Mouse (Mus musculus): ENCODE results near the gene Ccdc32.
"Not testable (repeated sequence)": the region's sequence is repeated elsewhere in the genome, so short reads cannot be mapped to it uniquely, and the experiment has no call there.

The Ccdc32 gene

DNA sequence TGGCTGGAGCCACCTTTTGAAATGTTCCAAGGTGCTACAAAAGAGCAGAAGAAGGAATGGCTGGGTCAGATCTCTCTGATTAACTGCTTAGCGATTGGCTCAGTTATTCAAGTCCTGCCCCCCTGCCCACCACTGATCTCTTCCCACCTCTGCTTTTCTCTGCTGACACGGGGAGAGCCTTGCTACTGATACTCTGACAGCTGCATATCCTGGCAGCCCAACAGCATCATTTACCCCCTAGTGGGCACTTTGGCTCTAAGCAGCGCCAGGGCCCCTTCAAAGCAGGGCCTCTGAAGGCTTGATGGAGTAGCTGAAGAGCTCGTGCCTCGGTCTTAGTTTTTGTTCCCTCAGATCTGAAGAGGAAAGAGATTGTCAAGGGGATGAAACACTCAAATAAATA, 10.1 kb downstream of the Ccdc32 start:
- TF ChIP-seq NANOG (IDR thresholded peaks at IDR 0.05; ENCODE audit: borderline replicate concordance, low read length) (no peak), CTCF (conservative IDR thresholded peaks at IDR 0.05; ENCODE audit: low read length) (peak; percentile 20; the same call in 1 of the 2 replicates)
- Histone ChIP-seq H3K4me1 (replicated peaks; ENCODE audit: low read depth, low read length) (peaks cover 11% of the 10 kb centered on the region), H3K36me3 (ENCODE audit: insufficient read depth, low read length) (peaks cover 20% of the 10 kb centered on the region), H3K4me3 (replicated peaks; ENCODE audit: low read length) (peak overlapping the region; percentile 43), H3K9me3 (ENCODE audit: low read length) (no peaks in the 10 kb centered on the region), H3K27me3 (ENCODE audit: insufficient read depth, low read length) (no peaks in the 10 kb centered on the region)

DNA sequence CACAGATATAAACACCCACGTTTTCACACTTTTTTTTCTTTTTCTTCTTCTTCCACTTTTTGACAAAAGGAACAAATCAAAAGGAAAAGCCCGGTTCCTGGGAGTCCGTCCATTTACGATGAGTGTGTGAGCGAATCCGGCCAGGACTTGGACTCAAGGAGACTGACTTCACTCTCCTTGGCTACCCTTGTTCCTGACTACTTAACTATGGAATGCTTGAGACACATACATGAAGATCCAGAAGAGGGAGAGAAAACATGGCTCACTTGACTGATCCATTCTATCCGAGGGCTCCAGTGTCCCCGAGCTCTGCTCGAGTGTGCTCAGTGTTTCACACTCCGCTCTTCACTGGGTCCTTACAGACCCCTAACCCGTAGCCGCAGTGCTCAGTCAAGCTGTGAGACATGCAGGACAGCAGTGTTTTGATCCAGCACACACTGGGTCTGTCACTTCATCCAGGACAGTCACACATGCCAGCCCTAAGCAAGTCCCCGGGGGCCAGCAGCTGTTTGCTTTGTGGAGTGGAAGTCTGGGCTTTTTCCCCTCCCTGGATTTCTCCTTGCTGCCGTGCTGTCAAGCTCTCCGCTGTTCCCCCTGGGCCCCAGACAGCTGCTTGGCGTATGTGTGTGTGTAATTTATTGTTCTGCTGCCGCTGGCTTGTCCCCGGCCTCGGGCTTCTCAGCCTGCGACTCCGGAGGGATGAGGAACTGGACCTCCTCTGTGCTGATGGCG, 10.6 kb downstream of the Ccdc32 start:
- H3K27me3 ChIP-seq (ENCODE audit: insufficient read depth, low read length), result no peaks in the 10 kb centered on the region
- no peaks in the 10 kb centered on the region for H3K9me3 ChIP-seq (ENCODE audit: low read length)
- peaks cover 11% of the 10 kb centered on the region for H3K4me1 ChIP-seq (replicated peaks; ENCODE audit: low read depth, low read length)
- H3K36me3 ChIP-seq (ENCODE audit: insufficient read depth, low read length), result peaks cover 20% of the 10 kb centered on the region
- TF ChIP-seq POU5F1 (IDR thresholded peaks at IDR 0.05; ENCODE audit: borderline replicate concordance, low read length) (no peak), CTCF (conservative IDR thresholded peaks at IDR 0.05; ENCODE audit: low read length) (no peak), NANOG (IDR thresholded peaks at IDR 0.05; ENCODE audit: borderline replicate concordance, low read length) (no peak)
- H3K4me3 ChIP-seq (replicated peaks; ENCODE audit: low read length), result peak overlapping the region; percentile 43

DNA sequence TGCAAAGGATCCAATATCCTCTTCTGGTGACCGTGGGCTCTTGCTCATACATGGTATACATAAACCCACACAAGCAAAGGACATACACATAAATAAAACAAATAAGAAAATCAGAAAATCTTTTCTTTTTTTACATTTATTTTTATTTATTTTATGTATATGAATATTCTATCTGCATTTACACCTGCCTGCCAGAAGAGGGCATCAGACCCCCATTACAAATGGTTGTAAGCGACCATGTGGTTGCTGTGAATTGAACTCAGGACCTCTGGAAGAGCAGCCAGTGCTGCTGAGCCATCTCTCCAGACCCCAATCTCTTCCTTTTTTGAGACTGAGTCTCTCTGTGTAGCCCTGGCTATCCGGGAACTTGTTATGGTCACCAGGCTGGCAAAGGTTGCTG, 11.5 kb downstream of the Ccdc32 start:
- TF ChIP-seq NANOG (IDR thresholded peaks at IDR 0.05; ENCODE audit: borderline replicate concordance, low read length) (no peak), CTCF (conservative IDR thresholded peaks at IDR 0.05; ENCODE audit: low read length) (peak; percentile 53), POU5F1 (IDR thresholded peaks at IDR 0.05; ENCODE audit: borderline replicate concordance, low read length) (no peak)

DNA sequence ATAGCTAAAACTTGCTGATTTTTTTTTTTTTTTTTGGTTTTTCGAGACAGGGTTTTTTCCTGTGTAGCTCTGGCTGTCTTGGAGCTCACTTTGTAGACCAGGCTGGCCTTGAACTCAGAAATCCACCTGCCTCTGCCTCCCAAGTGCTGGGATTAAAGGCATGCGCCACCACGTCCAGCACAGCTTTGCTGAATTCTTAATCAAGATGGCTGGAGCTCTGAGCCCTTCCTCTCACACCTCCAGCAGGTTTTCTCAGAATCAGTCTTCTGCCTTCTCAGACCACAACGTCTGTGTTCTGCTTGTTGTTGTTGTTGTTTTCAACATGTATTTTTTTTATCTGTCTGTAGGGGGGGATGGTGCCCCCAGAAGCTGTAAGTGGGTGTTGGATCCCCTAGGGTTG, 12.9 kb downstream of the Ccdc32 start:
- not testable (repeated sequence) for H3K27me3 ChIP-seq (ENCODE audit: insufficient read depth, low read length); H3K9me3 ChIP-seq (ENCODE audit: low read length); H3K4me3 ChIP-seq (replicated peaks; ENCODE audit: low read length)
- peaks cover 11% of the 10 kb centered on the region for H3K4me1 ChIP-seq (replicated peaks; ENCODE audit: low read depth, low read length)
- peaks cover 14% of the 10 kb centered on the region for H3K36me3 ChIP-seq (ENCODE audit: insufficient read depth, low read length)

More for the DNA sequence above, 11.5 kb downstream of the Ccdc32 start:
- Histone ChIP-seq H3K4me3 (replicated peaks; ENCODE audit: low read length) (no peak overlapping the region), H3K4me1 (replicated peaks; ENCODE audit: low read depth, low read length) (peaks cover 11% of the 10 kb centered on the region), H3K27me3 (ENCODE audit: insufficient read depth, low read length) (no peaks in the 10 kb centered on the region), H3K36me3 (ENCODE audit: insufficient read depth, low read length) (peaks cover 20% of the 10 kb centered on the region), H3K9me3 (ENCODE audit: low read length) (no peaks in the 10 kb centered on the region)

DNA sequence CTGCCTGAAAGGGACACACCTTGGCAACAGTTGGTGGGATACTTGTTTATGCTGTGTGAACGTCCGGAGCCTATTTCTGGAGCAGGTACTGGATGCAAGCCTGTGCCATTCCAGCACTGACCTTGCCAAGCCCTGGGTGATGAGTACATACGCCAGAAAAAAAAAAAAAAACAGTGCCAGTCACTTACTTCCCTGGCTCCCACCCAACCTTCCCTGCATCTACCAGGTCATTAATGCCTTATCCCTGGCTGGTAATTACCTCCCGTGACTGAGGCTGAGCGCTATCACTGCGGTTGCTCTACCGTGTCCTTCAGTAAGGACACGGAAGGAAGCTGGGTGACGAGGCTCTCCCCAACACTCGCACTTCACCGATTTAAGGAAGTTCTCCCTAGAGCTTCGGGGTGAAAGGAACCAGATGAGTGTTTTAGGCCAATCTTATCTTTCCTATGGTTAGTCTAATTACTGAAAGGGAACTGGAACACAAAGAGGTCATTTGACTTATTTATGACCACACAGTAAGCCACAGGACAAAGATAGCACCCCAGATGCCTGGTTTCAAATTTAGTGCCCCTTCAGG, 13.5 kb downstream of the Ccdc32 start:
- no peaks in the 10 kb centered on the region for H3K9me3 ChIP-seq (ENCODE audit: low read length)
- no peak overlapping the region for H3K4me3 ChIP-seq (replicated peaks; ENCODE audit: low read length)
- peaks cover 5% of the 10 kb centered on the region; the same call in 1 of the 2 replicates for H3K27me3 ChIP-seq (ENCODE audit: insufficient read depth, low read length)
- TF ChIP-seq NANOG (IDR thresholded peaks at IDR 0.05; ENCODE audit: borderline replicate concordance, low read length) (no peak), POU5F1 (IDR thresholded peaks at IDR 0.05; ENCODE audit: borderline replicate concordance, low read length) (no peak), CTCF (conservative IDR thresholded peaks at IDR 0.05; ENCODE audit: low read length) (no peak)
- peaks cover 9% of the 10 kb centered on the region; the same call in 1 of the 2 replicates for H3K36me3 ChIP-seq (ENCODE audit: insufficient read depth, low read length)
- H3K4me1 ChIP-seq (replicated peaks; ENCODE audit: low read depth, low read length), result peaks cover 11% of the 10 kb centered on the region

DNA sequence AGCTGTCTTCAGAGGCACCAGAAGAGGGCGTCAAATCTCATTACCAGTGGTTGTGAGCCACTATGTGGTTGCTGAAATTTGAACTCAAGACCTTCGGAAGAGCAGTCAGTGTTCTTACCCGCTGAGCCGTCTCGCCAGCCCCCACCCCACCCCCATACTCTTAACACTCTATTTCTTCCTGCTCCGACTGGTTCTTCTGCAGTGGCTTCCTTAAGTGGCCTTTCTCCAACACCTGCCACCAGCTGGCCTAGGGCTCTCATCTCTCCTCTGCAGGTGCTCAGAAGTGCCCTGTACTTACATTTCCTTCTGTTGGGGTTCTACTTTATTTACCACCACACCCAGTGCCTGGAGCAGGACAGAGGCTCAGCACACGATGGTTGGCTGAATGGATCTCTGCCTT, 14.2 kb downstream of the Ccdc32 start:
- H3K9me3 ChIP-seq (ENCODE audit: low read length), result no peaks in the 10 kb centered on the region
- peaks cover 5% of the 10 kb centered on the region; the same call in 1 of the 2 replicates for H3K27me3 ChIP-seq (ENCODE audit: insufficient read depth, low read length)
- no peak for TF ChIP-seq CTCF (conservative IDR thresholded peaks at IDR 0.05; ENCODE audit: low read length)
- TF ChIP-seq NANOG (IDR thresholded peaks at IDR 0.05; ENCODE audit: borderline replicate concordance, low read length), result no peak
- TF ChIP-seq POU5F1 (IDR thresholded peaks at IDR 0.05; ENCODE audit: borderline replicate concordance, low read length), result no peak
- no peak overlapping the region for H3K4me3 ChIP-seq (replicated peaks; ENCODE audit: low read length)
- H3K4me1 ChIP-seq (replicated peaks; ENCODE audit: low read depth, low read length), result peaks cover 11% of the 10 kb centered on the region
- peaks cover 9% of the 10 kb centered on the region; the same call in 1 of the 2 replicates for H3K36me3 ChIP-seq (ENCODE audit: insufficient read depth, low read length)

DNA sequence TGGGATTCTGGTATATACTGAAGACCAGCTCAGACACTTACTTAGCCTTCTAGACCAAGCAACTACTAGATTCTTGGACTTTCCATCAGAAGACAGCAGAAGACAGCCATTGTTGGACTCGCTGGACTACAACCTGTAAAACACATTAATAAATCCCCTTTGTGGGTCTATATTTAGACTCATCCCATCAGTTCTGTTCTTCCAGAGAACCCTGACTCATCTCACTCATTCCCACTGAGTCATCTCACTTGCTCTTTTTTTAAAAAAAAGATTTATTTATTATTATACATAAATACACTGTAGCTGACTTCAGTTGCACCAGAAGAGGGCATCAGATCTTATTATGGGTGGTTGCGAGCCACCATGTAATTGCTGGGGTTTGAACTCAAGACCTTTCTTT, 19.8 kb downstream of the Ccdc32 start:
- Histone ChIP-seq H3K27me3 (ENCODE audit: insufficient read depth, low read length) (peaks cover 5% of the 10 kb centered on the region; the same call in 1 of the 2 replicates), H3K4me3 (replicated peaks; ENCODE audit: low read length) (no peak overlapping the region), H3K4me1 (replicated peaks; ENCODE audit: low read depth, low read length) (no peaks in the 10 kb centered on the region), H3K36me3 (ENCODE audit: insufficient read depth, low read length) (no peaks in the 10 kb centered on the region), H3K9me3 (ENCODE audit: low read length) (no peaks in the 10 kb centered on the region)
- TF ChIP-seq NANOG (IDR thresholded peaks at IDR 0.05; ENCODE audit: borderline replicate concordance, low read length) (no peak), CTCF (conservative IDR thresholded peaks at IDR 0.05; ENCODE audit: low read length) (no peak), POU5F1 (IDR thresholded peaks at IDR 0.05; ENCODE audit: borderline replicate concordance, low read length) (no peak)

DNA sequence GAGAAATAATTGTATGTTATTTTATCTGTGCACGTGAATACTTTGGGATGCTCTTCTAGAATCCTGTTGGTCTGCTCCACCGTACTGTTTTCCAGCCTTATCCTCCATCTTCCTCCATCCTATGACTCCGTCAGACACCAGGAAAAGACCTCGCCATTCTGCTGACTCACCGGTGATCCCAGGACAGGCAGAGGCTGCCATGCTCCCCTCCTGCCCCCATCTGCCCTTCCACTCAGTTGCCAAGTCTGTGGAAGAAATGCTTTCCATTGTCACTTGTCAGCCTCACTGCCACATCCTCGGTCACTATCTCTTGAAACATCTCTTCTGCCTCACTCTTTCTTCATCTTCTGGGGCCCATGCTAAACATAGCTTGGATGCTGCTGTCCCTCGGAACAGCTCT, 22.3 kb downstream of the Ccdc32 start:
- TF ChIP-seq NANOG (IDR thresholded peaks at IDR 0.05; ENCODE audit: borderline replicate concordance, low read length) (no peak), POU5F1 (IDR thresholded peaks at IDR 0.05; ENCODE audit: borderline replicate concordance, low read length) (no peak), CTCF (conservative IDR thresholded peaks at IDR 0.05; ENCODE audit: low read length) (no peak)
- no peaks in the 10 kb centered on the region for H3K36me3 ChIP-seq (ENCODE audit: insufficient read depth, low read length)
- no peaks in the 10 kb centered on the region for H3K27me3 ChIP-seq (ENCODE audit: insufficient read depth, low read length)
- no peaks in the 10 kb centered on the region for H3K9me3 ChIP-seq (ENCODE audit: low read length)
- no peak overlapping the region for H3K4me3 ChIP-seq (replicated peaks; ENCODE audit: low read length)
- H3K4me1 ChIP-seq (replicated peaks; ENCODE audit: low read depth, low read length), result no peaks in the 10 kb centered on the region
